Mouse (Mus musculus): ENCODE data around the gene Ercc4.

The Ercc4 gene

DNA sequence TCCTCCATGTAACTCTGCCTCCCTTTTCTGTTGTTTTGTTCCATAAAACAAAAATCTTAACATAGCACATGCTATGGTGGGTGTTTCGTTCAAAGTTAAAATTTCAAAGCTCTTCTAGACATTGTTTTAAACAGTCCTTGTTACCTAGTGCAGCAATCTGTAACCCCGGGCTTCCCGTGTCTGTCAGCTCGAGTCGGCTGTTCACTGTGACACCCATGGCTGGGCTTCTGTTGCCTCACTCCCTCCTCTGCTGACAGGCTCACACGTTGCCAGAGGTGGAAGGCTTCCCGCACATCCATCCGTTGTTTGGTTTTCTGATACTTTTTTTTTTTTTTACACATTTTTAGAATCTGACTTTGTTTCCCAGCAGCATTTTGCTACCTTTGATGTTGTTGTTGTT lies 40.5 kb downstream of the Ercc4 start:
- DNase-seq = no peak

DNA sequence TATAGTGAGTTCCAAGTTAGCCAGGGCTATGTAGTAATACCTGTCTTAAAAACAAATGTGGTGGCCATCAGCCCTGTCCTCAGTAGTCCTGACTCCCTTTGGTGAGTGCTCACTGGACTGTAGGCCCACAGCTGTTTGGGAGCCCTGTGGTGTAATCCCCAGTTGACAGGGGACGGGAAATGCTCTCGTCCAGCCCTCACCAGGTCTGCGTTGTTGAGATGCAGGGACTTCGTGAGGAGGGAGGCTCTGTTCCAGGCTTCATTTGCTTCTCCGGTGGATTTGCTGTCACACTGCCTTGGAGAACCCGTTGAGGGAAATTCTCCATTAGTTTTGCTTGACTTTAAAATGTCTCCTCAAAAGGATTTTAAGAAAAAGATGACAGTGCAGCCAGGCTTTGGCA lies 41.3 kb downstream of the Ercc4 start:
- DNase-seq = no peak

DNA sequence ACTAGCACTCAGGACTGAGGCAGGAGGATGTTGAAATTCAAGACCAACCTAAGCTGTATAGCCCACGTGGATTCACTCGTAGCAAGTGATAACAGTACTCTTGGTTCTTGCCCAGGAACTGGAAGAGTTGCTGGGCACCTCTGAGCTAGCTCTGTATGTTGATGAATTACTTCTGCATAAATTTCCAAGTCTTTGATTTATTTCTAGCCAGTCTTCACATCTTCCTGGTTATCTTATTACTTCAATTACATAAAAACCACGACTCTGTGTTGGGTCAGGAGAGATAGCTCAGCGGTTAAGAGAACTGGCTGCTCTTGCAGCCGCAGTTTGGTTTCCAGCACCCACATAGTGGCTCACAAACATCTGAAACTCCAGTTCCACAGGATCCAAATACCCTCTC lies 43.0 kb downstream of the Ercc4 start:
- DNase-seq = no peak

DNA sequence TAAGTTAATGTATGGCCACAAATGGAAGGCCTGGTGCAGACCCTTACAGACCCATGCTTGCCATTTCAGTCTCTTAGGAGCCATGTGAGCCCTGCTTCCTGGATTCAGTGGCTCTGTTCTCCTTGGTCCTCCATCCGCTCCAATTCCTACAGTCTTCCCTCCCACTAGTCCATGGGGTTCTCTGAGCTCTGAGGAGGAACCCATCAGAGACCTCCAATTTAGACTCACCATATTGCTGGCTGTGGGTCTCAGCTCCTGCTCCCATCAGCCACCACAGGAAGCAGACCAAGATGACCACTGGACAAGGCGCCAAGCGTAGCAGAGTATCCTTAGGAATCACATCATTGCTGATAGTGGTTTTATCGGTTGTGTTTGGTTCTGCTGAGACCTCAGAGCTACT lies 43.7 kb downstream of the Ercc4 start:
- DNase-seq = no peak

DNA sequence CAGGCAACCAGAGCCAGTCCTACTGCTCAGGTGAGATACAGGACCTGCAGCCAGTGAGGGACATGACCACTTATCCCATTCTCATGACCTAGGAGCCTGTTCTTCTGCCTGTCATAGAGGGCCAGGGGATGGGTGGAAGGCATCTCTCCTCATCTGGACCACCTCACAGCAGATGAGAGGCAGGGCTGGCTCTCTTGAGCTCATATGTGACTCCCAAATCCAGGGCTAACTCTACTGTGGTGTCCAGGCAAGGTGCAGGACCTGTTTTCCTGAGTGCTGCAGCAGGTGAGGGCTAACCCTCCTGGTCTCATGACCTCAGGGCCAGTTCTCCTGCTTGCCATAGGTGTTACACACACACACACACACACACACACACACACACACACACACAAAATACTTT lies 44.9 kb downstream of the Ercc4 start:
- no peak for DNase-seq

DNA sequence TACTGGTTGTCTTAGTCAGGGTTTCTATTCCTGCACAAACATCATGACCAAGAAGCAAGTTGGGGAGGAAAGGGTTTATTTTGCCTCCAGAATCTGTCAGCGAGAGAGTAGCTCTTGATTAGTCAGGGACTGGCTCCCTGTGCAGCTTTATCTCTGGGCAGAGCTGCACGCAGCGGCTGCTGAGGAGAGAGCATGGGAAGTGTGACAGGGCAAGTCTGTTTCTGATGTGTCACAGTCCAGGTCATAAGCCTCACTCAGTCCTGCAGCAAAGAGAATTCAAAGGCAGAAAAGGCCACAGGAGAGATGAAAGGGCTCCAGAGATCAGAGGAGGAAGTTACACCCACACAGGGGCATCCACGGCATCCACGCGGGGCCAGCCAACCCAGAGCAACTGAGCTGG lies 47.8 kb downstream of the Ercc4 start:
- DNase-seq = no peak

DNA sequence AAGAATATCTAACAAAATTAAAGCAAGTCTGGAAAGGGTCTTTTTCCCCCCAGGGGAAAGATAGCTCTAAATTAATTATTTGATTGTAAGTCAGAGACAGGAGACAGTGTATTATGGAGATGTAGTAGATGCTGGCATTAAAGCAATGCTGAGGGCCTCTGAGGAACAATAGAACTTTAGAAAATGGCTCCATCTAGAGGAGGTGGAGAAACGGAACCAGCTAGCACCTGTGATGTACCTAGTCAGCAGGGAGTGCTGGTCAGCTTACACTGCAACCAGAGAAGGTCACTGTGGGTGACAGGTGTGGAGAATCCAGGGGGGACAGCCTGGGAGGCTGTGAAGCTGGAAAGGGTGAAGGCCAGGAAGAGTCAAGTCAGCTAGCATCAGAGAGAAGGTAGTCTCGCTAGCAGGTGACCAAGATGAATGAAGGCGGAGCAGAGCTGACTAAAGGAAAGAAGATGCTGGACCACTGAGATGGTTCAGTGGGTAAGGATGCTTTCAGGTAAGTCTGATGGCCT lies 48.7 kb downstream of the Ercc4 start:
- DNase-seq = peak in 1 of 2 experiments; percentile 15

DNA sequence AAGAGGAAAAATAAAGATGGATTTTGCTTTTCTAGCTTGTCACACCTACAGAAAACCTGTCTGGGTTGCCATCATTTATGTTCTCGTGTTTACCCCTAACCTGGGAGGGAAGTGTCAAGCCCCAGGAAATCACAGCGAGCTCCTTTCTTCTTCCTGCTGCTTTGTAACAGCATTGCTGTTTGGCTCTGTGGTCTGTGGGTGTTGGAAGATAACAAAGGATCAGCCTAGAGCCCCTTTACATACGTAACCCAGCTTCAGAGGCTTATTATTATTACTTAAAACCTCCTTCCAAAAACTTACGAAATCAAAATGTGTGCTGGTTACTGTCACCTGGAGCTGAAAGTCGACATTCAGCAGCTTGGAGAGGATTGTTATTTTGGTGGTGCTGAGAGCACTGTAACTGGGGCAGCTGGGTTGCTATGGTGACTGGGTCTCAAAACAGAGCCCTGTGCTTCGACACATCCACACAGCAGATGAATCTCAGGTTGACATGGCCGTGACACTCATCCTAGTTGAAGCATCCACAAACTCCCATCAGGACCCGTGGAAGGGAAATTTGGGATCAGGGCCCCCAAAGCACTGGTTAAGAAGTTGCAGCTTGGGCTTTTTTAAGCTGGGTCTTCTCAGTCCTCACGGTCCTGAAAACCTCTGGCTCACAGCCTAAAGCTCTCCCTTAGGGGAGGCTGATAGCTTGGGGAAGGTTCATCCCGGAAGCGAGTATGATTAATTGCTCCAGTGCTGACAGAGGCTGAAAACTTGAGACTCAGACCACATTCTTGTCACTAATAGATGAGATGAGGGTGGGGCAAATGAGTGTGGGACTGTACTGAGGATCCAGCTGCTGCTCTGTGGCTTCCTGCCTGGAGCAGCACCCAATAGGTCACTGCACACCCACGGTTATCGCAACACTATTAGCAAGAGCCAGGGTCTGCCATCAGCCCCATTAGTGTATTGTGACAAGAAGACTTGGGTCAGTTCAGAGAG lies 49.7 kb downstream of the Ercc4 start:
- DNase-seq = peak; percentile 18 to 45

DNA sequence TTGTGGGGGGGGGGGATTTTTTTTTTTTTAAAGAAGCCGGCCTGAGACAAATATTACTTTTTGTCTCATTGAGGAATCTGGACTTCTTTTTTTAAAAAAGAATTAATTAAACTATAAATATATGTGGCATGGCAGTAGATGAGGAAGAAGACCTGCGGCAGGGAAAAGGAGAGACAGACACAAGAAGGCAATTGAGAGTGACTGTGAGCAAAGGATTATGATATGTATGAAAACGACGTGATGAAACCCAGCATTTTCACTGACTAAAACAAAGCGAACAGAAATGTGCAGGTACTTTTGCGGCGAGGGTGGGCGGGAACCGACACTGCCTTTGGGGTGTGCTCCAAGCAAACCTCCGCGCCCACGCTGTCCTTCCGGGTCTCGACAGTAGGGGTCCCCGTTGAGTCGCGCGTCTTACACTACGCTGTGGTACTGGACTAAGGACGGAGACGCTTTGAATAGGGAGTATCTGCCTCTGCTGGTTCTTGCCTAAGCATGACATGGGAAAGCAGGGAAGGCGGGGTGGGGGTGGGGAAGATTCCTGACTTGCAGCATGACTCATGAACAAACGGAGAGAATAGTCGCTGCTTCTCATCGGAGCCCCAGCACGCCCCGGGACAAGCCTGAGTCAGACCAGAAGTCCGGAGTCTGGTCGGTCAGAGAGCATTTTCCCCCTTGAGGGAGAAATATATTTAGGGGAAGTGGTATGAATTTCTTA lies 50.6 kb downstream of the Ercc4 start:
- DNase-seq = peak; percentile 80 to 92

DNA sequence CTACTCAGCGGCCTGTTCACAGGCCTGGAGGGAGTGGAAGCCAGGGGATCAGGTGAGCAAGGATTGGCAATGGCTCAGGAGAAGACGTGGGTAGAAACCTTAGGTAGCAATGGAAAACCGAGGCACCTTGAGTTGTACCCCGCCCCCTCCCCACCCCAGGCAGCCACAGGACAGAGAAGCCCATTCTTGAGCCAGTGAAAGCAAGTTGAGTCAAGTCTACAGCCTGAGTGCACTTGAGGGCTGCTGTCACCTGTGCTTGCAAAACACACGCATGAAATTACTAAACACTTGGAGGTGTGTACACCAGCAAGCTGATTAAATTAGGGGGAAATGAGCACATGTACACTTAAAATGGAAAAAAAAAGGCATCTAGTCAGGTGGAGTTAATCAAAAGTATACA lies 52.0 kb downstream of the Ercc4 start:
- DNase-seq = no peak

DNA sequence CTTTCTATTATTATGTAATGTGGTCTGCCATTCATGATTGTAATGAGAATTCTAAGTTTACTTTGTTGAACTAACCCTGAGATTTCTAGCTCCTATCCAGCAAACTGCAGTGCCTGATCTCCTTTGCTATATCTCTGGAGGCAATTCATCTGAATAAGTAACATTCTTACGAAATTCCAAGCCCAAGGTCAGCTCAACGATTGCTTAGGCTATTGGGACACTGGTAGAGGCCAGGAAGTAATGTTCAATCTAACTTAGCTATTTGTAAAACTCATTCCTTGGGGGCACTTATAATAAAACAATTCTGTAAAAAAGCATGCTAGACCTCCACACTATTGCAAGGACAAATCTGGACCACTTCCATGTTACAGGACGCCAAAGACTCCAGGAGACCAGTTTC lies 58.2 kb downstream of the Ercc4 start:
- DNase-seq = no peak

DNA sequence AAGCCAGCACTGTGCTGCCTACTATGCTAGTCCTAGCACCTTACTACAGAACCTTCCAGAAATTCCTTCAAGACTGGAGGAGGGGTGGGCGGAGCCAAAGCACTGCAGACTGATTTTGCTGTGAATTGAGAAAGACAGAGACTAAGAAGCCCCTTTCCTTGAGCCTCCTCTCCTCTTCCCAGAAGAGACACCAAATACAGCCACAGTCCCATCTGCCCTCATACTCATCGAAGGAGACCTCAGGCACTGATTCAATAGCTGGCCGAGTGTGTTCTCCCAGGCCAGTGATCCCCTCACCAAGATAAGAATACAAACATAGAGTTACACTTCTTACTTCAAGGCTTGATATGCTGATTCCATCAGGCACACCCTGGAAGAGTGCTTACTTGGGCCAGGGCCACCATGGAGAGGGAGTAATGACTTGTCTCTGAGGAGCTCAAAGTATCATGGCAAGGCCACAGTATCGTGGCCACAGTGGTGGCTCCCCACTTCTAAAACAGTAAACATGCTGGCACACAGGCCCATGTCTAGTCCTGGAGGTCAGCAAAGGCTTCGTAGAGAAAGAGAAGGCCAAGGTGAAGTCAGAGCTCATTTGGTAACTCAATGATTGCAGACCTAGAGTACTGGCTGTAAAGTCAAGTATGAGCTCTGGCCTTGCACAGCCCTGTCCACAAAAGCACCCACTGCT lies 63.7 kb downstream of the Ercc4 start:
- no peak for DNase-seq

DNA sequence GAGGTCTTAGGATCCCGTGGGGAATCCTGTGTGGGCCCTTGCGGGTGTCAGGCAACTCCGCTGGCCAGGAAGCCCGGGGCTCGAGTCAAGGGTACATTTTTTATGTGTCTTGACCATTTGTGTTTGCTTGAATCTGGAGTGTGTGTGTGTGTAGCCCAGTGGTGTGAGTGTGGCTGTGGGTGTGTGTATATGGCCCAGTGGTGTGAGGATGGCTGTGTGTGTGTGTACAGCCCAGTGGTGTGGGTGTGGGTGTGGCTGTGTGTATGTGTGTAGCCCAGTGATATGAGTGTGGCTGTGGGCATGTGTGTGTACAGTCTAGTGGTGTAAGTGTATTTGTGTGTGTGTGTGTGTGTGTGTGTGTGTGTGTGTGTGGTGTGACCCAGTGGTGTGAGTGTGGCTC lies 73.0 kb downstream of the Ercc4 start:
- no peak for DNase-seq

DNA sequence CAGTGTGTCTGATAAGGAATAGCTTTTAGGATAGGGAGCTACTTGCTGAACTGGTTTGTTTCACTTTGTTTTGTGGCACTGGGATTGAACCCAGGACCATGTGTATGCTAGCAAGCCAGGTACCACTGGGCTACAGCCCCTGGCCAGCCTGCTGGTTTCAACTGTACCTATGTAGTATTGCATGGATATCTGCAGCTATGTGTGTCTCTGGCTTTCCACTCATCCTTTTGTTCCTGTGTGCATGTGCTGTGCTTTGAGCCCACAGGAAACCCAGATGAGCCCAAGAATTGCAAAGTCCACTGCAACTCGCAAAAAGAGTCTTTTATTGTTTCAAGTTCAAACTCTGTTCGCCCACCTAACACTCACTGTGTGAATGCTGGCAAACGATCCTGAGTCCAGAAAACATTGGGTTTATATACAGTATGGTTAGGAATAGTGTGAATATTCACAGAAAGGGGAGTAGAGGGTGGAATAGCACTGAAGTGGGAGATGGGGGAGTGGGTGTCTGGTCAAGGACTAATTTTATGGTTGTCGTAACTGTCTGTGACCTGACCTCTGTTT lies 73.8 kb downstream of the Ercc4 start:
- DNase-seq = no peak

DNA sequence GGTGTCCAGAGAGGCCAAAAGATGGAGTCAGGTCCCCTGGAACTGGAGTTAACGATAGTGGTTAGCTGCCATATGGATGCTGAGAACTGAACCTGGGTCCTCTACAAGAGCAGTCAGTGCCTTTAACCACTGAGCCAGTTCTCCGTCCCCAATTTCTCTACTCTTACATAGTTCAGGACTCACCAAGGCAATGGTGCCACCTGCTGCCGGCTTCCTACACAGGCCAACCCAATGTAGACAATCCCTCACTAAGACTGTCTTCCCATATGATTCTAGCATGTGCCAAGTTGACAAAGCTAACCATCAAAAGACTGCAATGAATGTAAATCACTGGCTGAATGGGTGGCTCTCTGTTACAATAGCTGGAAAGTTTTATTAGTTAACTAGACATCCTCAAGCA lies 74.9 kb downstream of the Ercc4 start:
- DNase-seq = no peak

DNA sequence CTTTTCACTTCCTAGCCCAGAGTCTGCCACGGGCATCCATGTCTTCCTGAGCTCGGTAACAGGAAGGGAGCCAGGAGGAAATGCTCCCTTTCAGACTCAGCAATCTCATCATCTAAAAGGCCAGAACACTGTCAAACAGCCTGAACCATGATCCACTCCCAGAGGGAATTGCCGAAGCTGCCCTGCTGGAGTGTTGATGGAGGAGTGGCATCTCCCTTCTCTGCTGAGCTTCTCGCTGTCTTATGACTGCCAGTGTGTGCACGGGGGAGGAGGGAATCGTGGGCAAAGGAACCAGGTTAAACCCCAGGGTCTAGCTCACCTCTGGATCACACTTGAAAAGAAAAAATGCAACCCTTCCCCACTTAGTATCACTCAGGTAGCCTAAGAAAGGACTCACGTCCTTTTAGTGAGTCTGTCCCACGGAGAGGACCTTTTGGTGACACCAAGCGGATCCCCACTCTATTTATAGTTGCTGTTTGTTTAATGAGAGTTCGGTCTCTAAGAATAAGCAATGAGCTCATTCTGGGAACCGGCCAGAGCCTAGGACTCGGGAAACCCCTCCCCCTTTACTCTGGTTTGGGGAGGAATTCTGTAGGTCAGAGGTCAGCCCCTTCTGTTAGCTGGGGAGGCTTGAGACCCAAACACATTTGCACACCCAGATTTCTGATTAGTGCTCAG lies 80.1 kb downstream of the Ercc4 start:
- DNase-seq = peak; percentile 40 to 48

DNA sequence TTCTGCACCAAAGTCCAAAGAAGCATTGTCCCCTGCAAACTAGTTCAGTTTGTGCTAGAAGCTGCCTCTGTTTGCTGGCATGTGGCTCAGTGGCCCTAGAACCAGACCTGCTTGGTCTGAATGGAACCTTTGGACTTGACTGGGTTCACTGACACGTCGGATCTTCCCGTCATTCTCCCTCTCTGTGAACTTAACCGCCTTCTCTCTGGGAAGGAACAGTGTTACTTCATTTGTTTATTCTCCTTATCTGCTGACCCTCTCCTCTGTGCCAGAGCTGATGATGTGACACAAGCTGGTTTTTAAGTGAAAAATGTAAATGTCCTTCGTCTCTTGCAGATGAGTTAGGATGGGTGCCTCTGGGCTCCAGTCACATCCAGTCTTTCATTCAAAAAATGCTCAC lies 81.0 kb downstream of the Ercc4 start:
- DNase-seq = peak; percentile 72

DNA sequence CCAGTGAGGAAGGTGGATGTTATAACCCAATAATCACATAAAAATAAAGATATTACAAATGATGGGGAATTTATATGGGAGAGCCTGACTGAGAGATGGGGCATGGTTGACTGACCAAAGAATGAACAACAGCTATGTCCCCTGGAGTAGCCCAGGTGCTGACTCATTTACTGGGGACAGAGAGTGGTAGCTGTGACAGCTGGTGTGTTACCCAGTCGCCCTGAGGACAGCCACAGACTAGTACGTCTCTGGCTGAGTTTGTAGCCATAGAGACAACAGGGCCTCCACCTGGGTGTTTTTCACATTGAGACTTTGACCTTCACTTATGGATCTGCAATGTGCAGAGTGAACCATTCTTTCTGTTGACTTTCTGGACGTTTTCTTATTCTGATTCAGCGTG lies 81.7 kb downstream of the Ercc4 start:
- no peak for DNase-seq

DNA sequence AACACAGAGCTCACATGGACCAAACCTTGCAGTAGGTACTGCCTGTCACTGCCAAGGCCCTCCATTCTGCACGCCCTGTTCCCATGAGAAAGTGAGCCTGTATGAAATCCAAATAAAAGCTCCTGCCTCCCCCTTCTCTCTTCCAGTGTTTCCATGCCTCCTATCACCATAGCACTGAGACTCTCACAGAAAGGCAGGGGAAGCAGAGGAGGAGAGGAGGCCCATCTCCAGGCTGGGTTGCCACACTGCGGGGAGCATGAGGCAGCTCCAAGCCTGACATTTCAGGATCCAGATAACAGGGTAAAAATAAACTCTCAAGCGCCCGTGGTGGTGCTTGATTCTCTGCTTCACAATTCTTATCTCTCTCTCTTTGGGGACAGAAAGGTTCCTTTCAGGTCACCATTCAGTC lies 84.2 kb downstream of the Ercc4 start:
- DNase-seq = no peak

DNA sequence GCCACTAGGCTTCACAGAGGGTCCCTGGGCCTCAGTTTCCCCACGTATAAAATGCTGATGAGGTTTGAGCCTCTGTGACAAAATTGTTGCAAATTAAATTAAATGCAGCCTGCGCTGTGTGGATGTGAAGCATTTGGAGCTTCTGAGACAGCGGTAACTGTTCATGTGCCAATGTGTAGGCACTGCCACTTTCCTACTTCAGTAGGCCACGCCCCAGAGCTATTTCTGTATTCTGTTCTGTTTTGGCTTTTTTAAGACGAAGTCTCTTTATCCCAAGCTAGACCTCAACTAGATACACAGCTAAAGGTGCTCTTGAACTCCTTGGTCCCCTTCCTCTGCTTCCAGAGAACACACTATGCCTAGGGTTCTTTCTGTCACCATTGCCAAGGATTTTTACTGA lies 85.4 kb downstream of the Ercc4 start:
- no peak for DNase-seq

DNA sequence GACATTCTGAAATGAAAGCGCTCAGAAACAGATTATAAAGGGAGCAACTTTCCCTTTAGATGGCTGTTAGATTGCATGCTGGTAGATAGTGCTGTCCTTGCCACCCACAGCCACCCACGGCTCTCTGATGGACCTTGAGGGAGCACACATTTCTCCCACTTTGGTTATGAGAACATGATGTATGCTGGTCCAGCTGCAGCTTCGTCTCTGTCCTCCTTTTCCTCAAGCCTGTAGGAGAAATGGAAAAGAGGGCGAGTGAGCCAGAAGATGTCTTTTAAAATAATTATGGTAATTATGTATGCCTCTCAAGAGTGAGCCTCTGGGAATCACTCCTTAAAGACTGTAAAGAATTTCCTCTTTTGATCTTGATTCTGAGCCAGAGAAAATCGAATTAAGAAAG lies 87.1 kb downstream of the Ercc4 start:
- no peak for DNase-seq

DNA sequence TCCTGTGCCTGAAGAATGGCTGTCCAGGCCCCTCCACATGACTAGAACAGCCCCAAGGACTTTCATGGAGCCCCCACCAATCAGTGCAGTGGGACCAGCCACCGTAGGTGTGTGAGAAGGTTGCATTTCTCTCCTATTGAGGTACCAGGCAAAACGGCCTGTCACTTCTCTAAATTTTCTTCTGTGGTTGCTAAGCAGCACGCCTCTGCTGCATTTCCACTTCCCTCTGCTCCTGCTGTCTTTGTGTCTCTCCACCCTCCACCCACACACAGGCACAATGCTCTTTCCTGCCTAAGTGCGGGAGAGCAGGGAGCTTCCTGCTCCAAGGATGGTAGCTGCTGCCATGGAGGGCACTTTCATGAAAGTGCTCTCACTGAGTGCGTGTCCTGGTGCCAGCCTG lies 87.8 kb downstream of the Ercc4 start:
- DNase-seq = no peak

Measured in kidney, adult 8-10 months (tissue).